Mouse (Mus musculus): ENCODE data around the gene Tia1. TPM values are rescaled to one million over a fixed set of nuclear protein-coding genes. Genes with fewer than 3 reads are reported as not detected.

The Tia1 gene
- 134 TPM for polyA plus RNA-seq (2017; shearing (Covaris generic))

GRCm38 (mm10) chr6:86404100-86404861 lies at the start of gene Tia1:
Gene Tia1, plus strand, starts transcription at chr6:86404219.

DNA sequence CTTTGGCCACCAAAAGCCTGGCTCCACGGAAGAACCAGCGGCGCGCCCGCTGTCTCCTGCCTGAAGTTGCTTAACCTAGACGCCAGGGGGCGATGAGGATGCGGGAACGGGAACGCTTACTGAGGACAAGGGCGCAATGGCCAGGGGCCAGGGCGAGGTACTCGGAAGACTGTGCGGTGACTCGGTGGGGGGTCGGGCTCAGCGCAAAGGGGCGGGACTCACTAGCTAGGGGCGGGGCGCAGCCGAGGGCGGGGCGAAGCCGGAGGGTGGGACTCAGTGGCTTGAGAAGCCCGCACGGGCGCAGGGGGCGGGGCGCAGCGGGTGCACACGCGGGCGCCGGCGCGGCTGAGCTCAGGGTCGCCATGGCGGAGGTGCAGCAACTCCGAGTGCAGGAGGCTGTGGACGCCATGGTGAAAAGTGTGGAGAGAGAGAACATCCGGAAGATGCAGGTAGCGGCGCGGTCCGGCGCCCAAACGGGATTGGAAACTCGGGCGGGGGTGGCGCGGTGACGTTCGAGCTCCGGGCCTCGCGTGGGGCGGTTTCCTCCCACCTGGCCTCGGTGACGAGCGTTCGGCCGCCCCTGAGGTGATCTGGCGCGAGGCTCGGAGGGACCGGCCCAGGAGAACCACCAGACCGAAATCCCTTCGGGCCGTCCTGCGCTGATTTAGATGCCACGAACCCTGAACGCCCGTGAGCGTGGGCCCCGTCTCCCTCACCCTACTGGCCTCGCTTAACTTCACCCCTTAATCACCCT lies 38.5 kb upstream of the Tia1 start, which contains the start of gene Fam136a:
Fam136a (plus strand) TSS at position 276 of the 754 bp plus-strand sequence.

DNA sequence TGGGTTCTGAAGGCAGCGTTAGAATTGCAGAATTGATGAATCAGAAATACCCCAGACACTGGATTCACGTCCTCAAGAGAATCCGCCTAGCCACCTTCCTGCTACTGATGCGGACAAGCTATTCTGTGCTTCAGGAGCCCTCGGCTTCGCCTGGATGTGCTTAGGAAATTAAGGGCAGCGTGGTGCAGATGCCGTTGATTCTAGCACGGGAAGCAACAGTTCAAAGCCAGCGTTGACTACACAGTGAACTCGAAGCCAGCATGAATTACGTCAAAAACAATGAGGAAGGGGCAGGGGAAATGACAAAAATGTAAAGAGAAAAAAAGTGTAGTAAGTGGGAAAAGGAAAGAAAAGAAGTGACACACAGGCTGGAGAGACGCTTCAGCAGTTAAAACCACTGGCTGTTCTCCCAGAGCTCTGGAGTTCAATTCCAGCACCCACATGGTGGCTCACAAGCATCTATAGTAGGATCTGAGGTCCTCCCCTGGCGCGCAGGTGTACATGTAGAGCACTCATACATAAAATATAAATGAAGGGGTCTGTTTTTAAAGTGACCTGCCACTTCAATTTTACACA lies 33.2 kb upstream of the Tia1 start, which contains the start of gene Snrpg:
Snrpg (plus strand) TSS at position 541 of the 576 bp plus-strand sequence.

GRCm38 (mm10) chr6:86396581-86397256 lies 7.3 kb upstream of the Tia1 start, which contains the start of gene Pcyox1:
Gene Pcyox1, minus strand, starts transcription at chr6:86397154.

DNA sequence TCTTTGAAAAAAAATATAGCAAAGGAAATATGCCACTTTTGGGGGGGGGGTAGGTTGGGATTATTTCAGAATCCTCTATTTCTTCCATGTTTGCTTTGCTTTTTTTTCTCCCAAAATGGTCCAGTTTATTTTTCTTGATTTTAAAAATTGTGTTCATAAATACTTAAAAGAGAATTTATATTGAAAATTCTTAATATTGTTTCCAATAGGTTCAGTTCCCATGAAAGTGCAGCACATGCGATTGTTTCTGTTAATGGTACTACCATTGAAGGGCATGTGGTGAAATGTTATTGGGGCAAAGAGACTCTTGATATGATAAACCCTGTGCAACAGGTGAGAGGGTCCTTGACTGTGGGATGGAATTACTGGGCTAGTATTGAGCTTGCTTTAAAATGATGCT lies 22.3 kb downstream of the Tia1 start, which contains the start of gene Gm44790:
Gm44790 (plus strand) TSS at position 301 of the 400 bp plus-strand sequence.

GRCm38 (mm10) chr6:86438272-86439118 lies 34.5 kb downstream of the Tia1 start, which contains the start of gene C87436:
Gene C87436, plus strand, starts transcription at chr6:86438374.

Other genes starting within 250 kb of the Tia1 start
- not detected for gene Tgfa, start 209.0 kb upstream of the Tia1 start, polyA plus RNA-seq (2017; shearing (Covaris generic))
- 53.4 TPM for gene Fam136a, start 38.6 kb upstream of the Tia1 start, polyA plus RNA-seq (2017; shearing (Covaris generic))
- 369 TPM for gene Snrpg, start 32.9 kb upstream of the Tia1 start, polyA plus RNA-seq (2017; shearing (Covaris generic))
- gene Pcyox1, start 7.1 kb upstream of the Tia1 start, polyA plus RNA-seq (2017; shearing (Covaris generic)), result 16.1 TPM
- not detected for gene Gm44790, start 22.4 kb downstream of the Tia1 start, polyA plus RNA-seq (2017; shearing (Covaris generic))
- 50.5 TPM for gene C87436, start 34.2 kb downstream of the Tia1 start, polyA plus RNA-seq (2017; shearing (Covaris generic))
- gene Pcbp1, start 122.1 kb downstream of the Tia1 start, polyA plus RNA-seq (2017; shearing (Covaris generic)), result 48.1 TPM
- gene Asprv1, start 223.9 kb downstream of the Tia1 start, polyA plus RNA-seq (2017; shearing (Covaris generic)), result not detected

Data from inflammation-experienced regulatory T-cells, adult 16 weeks (primary cell).